In genomic region chr6:143047538-143048258, GRCm38 (mm10) we compare ENCODE assay signal across 17 mouse cellular contexts. TPM values are rescaled to one million over a fixed set of nuclear protein-coding genes. Genes with fewer than 3 reads are reported as not detected.
DNase-seq lines count a peak whose midpoint lies in the region; ATAC-seq and TF ChIP-seq lines count a peak whose summit lies in the region.
"Had no signal": no experiment of that assay in that cellular context is flagged by ENCODE, and none has a peak within 500 bp of the region (broad histone marks: within the 10 kb centered on the region; RNA-seq: fewer than 3 reads in every experiment).

No protein-coding gene starts in this region.

- H3K9me3 ChIP-seq in heart, embryonic 10.5 days, result no peaks in the 10 kb centered on the region
- H3K9me3 ChIP-seq in heart, embryonic 12.5 days (replicated peaks), result no peaks in the 10 kb centered on the region
- H3K9me3 ChIP-seq in neural tube, embryonic 13.5 days, result no peaks in the 10 kb centered on the region
- no peaks in the 10 kb centered on the region for H3K9me3 ChIP-seq in neural tube, embryonic 15.5 days (replicated peaks)
- no peaks in the 10 kb centered on the region for H3K9me3 ChIP-seq in hindbrain, postnatal 0 days (ENCODE audit: low read length)
- H3K9me3 ChIP-seq: limb, embryonic 15.5 days; liver, embryonic 15.5 days; midbrain, embryonic 13.5 days had no signal

- H3K9ac ChIP-seq in heart, embryonic 12.5 days, result no peak overlapping the region
- H3K9ac ChIP-seq in neural tube, embryonic 13.5 days, result no peak overlapping the region
- H3K9ac ChIP-seq in neural tube, embryonic 15.5 days (replicated peaks), result no peak overlapping the region
- H3K9ac ChIP-seq in hindbrain, postnatal 0 days (replicated peaks; ENCODE audit: low read length), result no peak overlapping the region
- H3K9ac ChIP-seq: limb, embryonic 15.5 days; liver, embryonic 15.5 days; midbrain, embryonic 13.5 days had no signal

- no peak for ATAC-seq in heart, embryonic 12.5 days (ENCODE audit: insufficient number of reproducible peaks, low FRiP score)
- ATAC-seq in neural tube, embryonic 13.5 days (ENCODE audit: low read depth), result no peak
- ATAC-seq in neural tube, embryonic 15.5 days (ENCODE audit: low FRiP score), result no peak
- ATAC-seq in hindbrain, postnatal 0 days, result peak; percentile 53; the same call in 1 of the 2 replicates
- ATAC-seq: midbrain, embryonic 13.5 days had no signal

- DNase-seq in heart, embryonic 10.5 days (ENCODE audit: low spot score), result no peak
- DNase-seq in fat pad, adult 2 months (ENCODE audit: extremely low read depth, low read depth, low spot score), result peak; percentile 42
- DNase-seq in hindbrain, postnatal 0 days (ENCODE audit: low spot score), result peak; percentile 13
- DNase-seq in heart, postnatal 25 days (ENCODE audit: low spot score), result no peak
- DNase-seq: B cell, adult 2 months; cerebellum, adult 9-10 months; kidney, adult 11 months; spleen, adult 18-20 months; thymus, adult 18-20 months; thymus, postnatal 4 days had no signal

- H3K4me3 ChIP-seq in heart, embryonic 10.5 days, result no peak overlapping the region
- no peak overlapping the region for H3K4me3 ChIP-seq in heart, embryonic 12.5 days
- no peak overlapping the region for H3K4me3 ChIP-seq in neural tube, embryonic 13.5 days
- H3K4me3 ChIP-seq in neural tube, embryonic 15.5 days (replicated peaks), result no peak overlapping the region
- no peak overlapping the region for H3K4me3 ChIP-seq in hindbrain, postnatal 0 days (ENCODE audit: low read length)
- H3K4me3 ChIP-seq: limb, embryonic 15.5 days; liver, embryonic 15.5 days; midbrain, embryonic 13.5 days had no signal

- H3K27me3 ChIP-seq in heart, embryonic 10.5 days (ENCODE audit: insufficient read depth, poor library complexity, severe bottlenecking), result no peaks in the 10 kb centered on the region
- H3K27me3 ChIP-seq in heart, embryonic 12.5 days (replicated peaks), result no peaks in the 10 kb centered on the region
- H3K27me3 ChIP-seq in neural tube, embryonic 13.5 days, result no peaks in the 10 kb centered on the region
- no peaks in the 10 kb centered on the region for H3K27me3 ChIP-seq in neural tube, embryonic 15.5 days (replicated peaks)
- no peaks in the 10 kb centered on the region for H3K27me3 ChIP-seq in hindbrain, postnatal 0 days (ENCODE audit: insufficient read depth, low read length)
- H3K27me3 ChIP-seq: limb, embryonic 15.5 days; liver, embryonic 15.5 days; midbrain, embryonic 13.5 days had no signal

- H3K27ac ChIP-seq in heart, embryonic 10.5 days, result 0 out of 2 replicates have a peak overlapping the region, but pooled peaks have one; percentile 1
- no peak overlapping the region for H3K27ac ChIP-seq in heart, embryonic 12.5 days (ENCODE audit: poor library complexity, severe bottlenecking)
- 0 out of 2 replicates have a peak overlapping the region, but pooled peaks have one; percentile 0 for H3K27ac ChIP-seq in neural tube, embryonic 13.5 days (replicated peaks)
- H3K27ac ChIP-seq in neural tube, embryonic 15.5 days (replicated peaks), result no peak overlapping the region
- H3K27ac ChIP-seq in hindbrain, postnatal 0 days, result no peak overlapping the region
- H3K27ac ChIP-seq: limb, embryonic 15.5 days; liver, embryonic 15.5 days; macrophage; midbrain, embryonic 13.5 days had no signal

- no peak overlapping the region for H3K4me2 ChIP-seq in heart, embryonic 12.5 days
- H3K4me2 ChIP-seq in neural tube, embryonic 13.5 days, result no peak overlapping the region
- H3K4me2 ChIP-seq in neural tube, embryonic 15.5 days, result no peak overlapping the region
- no peak overlapping the region for H3K4me2 ChIP-seq in hindbrain, postnatal 0 days (ENCODE audit: low read depth, low read length)
- H3K4me2 ChIP-seq: limb, embryonic 15.5 days; liver, embryonic 15.5 days; midbrain, embryonic 13.5 days had no signal

- intact Hi-C loops in heart, postnatal 25 days (cut with DNase I), result no loop called here

- H3K4me1 ChIP-seq in heart, embryonic 10.5 days, result peaks cover 6% of the 10 kb centered on the region; the same call in 1 of the 2 replicates
- H3K4me1 ChIP-seq in heart, embryonic 12.5 days (replicated peaks), result 0 out of 2 replicates have a peak, but pooled peaks cover 3% of the 10 kb centered on the region
- no peaks in the 10 kb centered on the region for H3K4me1 ChIP-seq in neural tube, embryonic 13.5 days (replicated peaks)
- H3K4me1 ChIP-seq in neural tube, embryonic 15.5 days, result no peaks in the 10 kb centered on the region
- no peaks in the 10 kb centered on the region for H3K4me1 ChIP-seq in hindbrain, postnatal 0 days (ENCODE audit: insufficient read depth, low read length)
- H3K4me1 ChIP-seq: limb, embryonic 15.5 days; liver, embryonic 15.5 days; midbrain, embryonic 13.5 days had no signal

- no peak for TF ChIP-seq CTCF in hindbrain, postnatal 0 days (IDR thresholded peaks at IDR 0.05; ENCODE audit: low read depth)

- peaks cover 37% of the 10 kb centered on the region for H3K36me3 ChIP-seq in heart, embryonic 10.5 days
- H3K36me3 ChIP-seq in heart, embryonic 12.5 days, result peaks cover 38% of the 10 kb centered on the region
- peaks cover 53% of the 10 kb centered on the region for H3K36me3 ChIP-seq in neural tube, embryonic 13.5 days
- H3K36me3 ChIP-seq in neural tube, embryonic 15.5 days, result peaks cover 50% of the 10 kb centered on the region
- peaks cover 4% of the 10 kb centered on the region; the same call in 1 of the 2 replicates for H3K36me3 ChIP-seq in hindbrain, postnatal 0 days (ENCODE audit: insufficient read depth, low read length)

- 82% methylated on average over 15 of the region's 15 CpGs for WGBS in heart, embryonic 10.5 days
- WGBS in heart, embryonic 12.5 days, result 83% methylated on average over 15 of the region's 15 CpGs
- WGBS in neural tube, embryonic 13.5 days, result 84% methylated on average over 15 of the region's 15 CpGs
- 86% methylated on average over 15 of the region's 15 CpGs for WGBS in neural tube, embryonic 15.5 days
- WGBS in hindbrain, postnatal 0 days, result 73% methylated on average over 15 of the region's 15 CpGs

RNA-seq across cellular contexts. Expression of gene C2cd5, which starts 52.2 kb away (rescaled TPM):
- polyA plus RNA-seq in heart, embryonic 10.5 days (2016; fragmentation: Nextera tagmentation; extraction: Ambion mirVana), result 27.3 and 28.5 TPM in 2 replicates
- 25.1 and 25.6 TPM in 2 replicates for polyA plus RNA-seq in heart, embryonic 12.5 days (2016; fragmentation: Nextera tagmentation; extraction: Ambion mirVana)
- 44.2 and 44.6 TPM in 2 replicates for polyA plus RNA-seq in neural tube, embryonic 13.5 days (2015; fragmentation: Nextera tagmentation; extraction: Ambion mirVana)
- 40.8 and 43.9 TPM in 2 replicates for polyA plus RNA-seq in neural tube, embryonic 15.5 days (2015; fragmentation: Nextera tagmentation; extraction: Ambion mirVana)
- 32.0 and 38.2 TPM in 2 replicates for total RNA-seq in hindbrain, postnatal 0 days (2014; rRNA removed)
- polyA plus RNA-seq in hindbrain, postnatal 0 days (2015; fragmentation: Nextera tagmentation; extraction: Ambion mirVana), result 24.4 and 26.7 TPM in 2 replicates
- 10 to 100 TPM; 15.4 to 16.7 TPM for total RNA-seq in heart, postnatal 25 days (2021)

Comparison
In these comparisons a context has a peak if more than half of its experiments do, and no peak if none do; other contexts are left out.
1. H3K27ac ChIP-seq: peak in heart, embryonic 10.5 days (single experiment) and neural tube, embryonic 13.5 days (single experiment); none in heart, embryonic 12.5 days (single experiment), neural tube, embryonic 15.5 days (single experiment) and hindbrain, postnatal 0 days (single experiment).
2. DNase-seq: peak in fat pad, adult 2 months (single experiment) and hindbrain, postnatal 0 days (single experiment); none in heart, embryonic 10.5 days (single experiment) and heart, postnatal 25 days (single experiment).